Comparison of ENCODE assay signal across 9 mouse cellular contexts in genomic region chr1:193751819-193752251, GRCm38 (mm10).
DNase-seq lines count a peak whose midpoint lies in the region; ATAC-seq lines count a peak whose summit lies in the region.
"Had no signal": no experiment of that assay in that cellular context is flagged by ENCODE, and none has a peak within 500 bp of the region (broad histone marks: within the 10 kb centered on the region; RNA-seq: fewer than 3 reads in every experiment).

No protein-coding gene starts in this region.

- H3K4me2 ChIP-seq in hindbrain, embryonic 13.5 days: no peak overlapping the region
- no peak overlapping the region for H3K4me2 ChIP-seq in hindbrain, embryonic 11.5 days (replicated peaks; ENCODE audit: low read depth, low read length)

- no peak overlapping the region for H3K4me3 ChIP-seq in hindbrain, embryonic 13.5 days
- no peak overlapping the region for H3K4me3 ChIP-seq in hindbrain, embryonic 11.5 days (ENCODE audit: low read depth, low read length)

- H3K36me3 ChIP-seq in hindbrain, embryonic 13.5 days: no peaks in the 10 kb centered on the region
- H3K36me3 ChIP-seq in hindbrain, embryonic 11.5 days (ENCODE audit: control insufficient read depth, insufficient read depth, low read length): no peaks in the 10 kb centered on the region

- H3K27ac ChIP-seq in hindbrain, embryonic 13.5 days: peak overlapping the region; percentile 20; the same call in 1 of the 2 replicates
- no peak overlapping the region for H3K27ac ChIP-seq in hindbrain, embryonic 11.5 days (ENCODE audit: low read depth, low read length)

- intact Hi-C loops in gastrocnemius, postnatal 36 days (cut with DNase I): no loop called here

- peaks cover 22% of the 10 kb centered on the region for H3K4me1 ChIP-seq in hindbrain, embryonic 13.5 days (replicated peaks)
- no peaks in the 10 kb centered on the region for H3K4me1 ChIP-seq in hindbrain, embryonic 11.5 days (replicated peaks; ENCODE audit: control insufficient read depth, insufficient read depth, low read length)

- DNase-seq in hindbrain, embryonic 11.5 days (ENCODE audit: low spot score): no peak
- peak; percentile 74 for DNase-seq in 3134 (ENCODE audit: extremely low read depth, insufficient read length, low spot score)
- peak; percentile 61 for DNase-seq in cerebellum, adult 11 months
- peak; percentile 40 to 62 for DNase-seq in frontal cortex, postnatal 36 days (ENCODE audit: low spot score in 2 of 2)
- DNase-seq in gastrocnemius, postnatal 36 days: no peak
- no peak for DNase-seq in kidney, adult 18-20 months
- no peak for DNase-seq in natural killer cell, adult 2 months (ENCODE audit: low spot score in 2 of 2)
- DNase-seq: adrenal gland, adult 8-10 months had no signal

- H3K9ac ChIP-seq in hindbrain, embryonic 13.5 days: no peak overlapping the region
- H3K9ac ChIP-seq in hindbrain, embryonic 11.5 days (ENCODE audit: low read depth, low read length): no peak overlapping the region

- H3K27me3 ChIP-seq in hindbrain, embryonic 13.5 days: no peaks in the 10 kb centered on the region
- H3K27me3 ChIP-seq in hindbrain, embryonic 11.5 days (ENCODE audit: control insufficient read depth, insufficient read depth, low read length): no peaks in the 10 kb centered on the region

- WGBS in hindbrain, embryonic 13.5 days: 27% methylated on average over 4 of the region's 4 CpGs
- WGBS in hindbrain, embryonic 11.5 days: 40% methylated on average over 4 of the region's 4 CpGs

- no peaks in the 10 kb centered on the region for H3K9me3 ChIP-seq in hindbrain, embryonic 13.5 days
- H3K9me3 ChIP-seq in hindbrain, embryonic 11.5 days (ENCODE audit: control insufficient read depth, low read length): no peaks in the 10 kb centered on the region

- ATAC-seq in hindbrain, embryonic 13.5 days (ENCODE audit: low FRiP score): peak; percentile 63
- ATAC-seq in hindbrain, embryonic 11.5 days (ENCODE audit: low FRiP score): no peak

Comparison
In these comparisons a context has a peak if more than half of its experiments do, and no peak if none do; other contexts are left out.
1. DNase-seq: peak in 3134 (single experiment), cerebellum, adult 11 months (single experiment) and frontal cortex, postnatal 36 days (2 of 2); none in hindbrain, embryonic 11.5 days (single experiment), gastrocnemius, postnatal 36 days (0 of 2), kidney, adult 18-20 months (single experiment) and natural killer cell, adult 2 months (0 of 2).